Mouse (Mus musculus) gastrocnemius, postnatal 36 days (tissue): ENCODE measurements around the gene Otogl. TPM values are rescaled to one million over a fixed set of nuclear protein-coding genes. Genes with fewer than 3 reads are reported as not detected.

Source experiments
- DNase-seq, 2 experiments: peaks; one replicate each; pipeline ENCODE4 v3.0.0; 2022
- intact Hi-C: fragments of 180-260 bp; cut with DNase I; formaldehyde crosslinking; loops from one replicate; pipeline ENCODE4 v1.15.1; 2025
- total RNA-seq, 2 experiments: library from RNA; stranded (reverse); gene quantifications; 2 replicates each; pipeline ENCODE4 v1.2.3; 2021

The Otogl gene
- total RNA-seq, 2 experiments from 2014 or later, result not detected

- intact Hi-C loops, result no loop called here
- no peak for DNase-seq
Observed at GRCm38 (mm10) chr10:107725631-107726030, 186.3 kb downstream of the Otogl start.

DNA sequence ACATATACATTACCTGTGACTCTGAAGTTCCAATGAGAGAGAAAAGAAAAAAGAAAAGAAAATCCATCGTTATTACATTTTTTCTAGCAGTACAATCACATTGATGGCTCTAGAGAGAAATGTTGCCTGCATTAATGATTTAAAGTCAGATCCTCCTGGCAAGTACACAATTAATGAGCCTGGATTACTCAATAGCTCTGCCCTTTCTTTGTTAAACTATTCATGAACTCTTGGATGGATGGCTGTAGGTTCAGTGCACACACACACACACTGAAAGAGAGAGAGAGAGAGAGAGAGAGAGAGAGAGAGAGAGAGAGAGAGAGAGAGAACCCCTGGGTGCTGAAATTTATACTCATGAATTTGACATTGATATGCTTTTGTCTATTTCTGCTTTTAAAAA lies 192.1 kb downstream of the Otogl start, which contains the start of gene Ptprq:
Gene Ptprq, minus strand, starts transcription at position 246 of the 400 bp plus-strand sequence.
- intact Hi-C loops, result no loop called here
- no peak for DNase-seq

Other genes starting within 250 kb of the Otogl start
- under 1 TPM; 0.15 to 0.23 TPM for gene Ptprq, start 192.1 kb downstream of the Otogl start, total RNA-seq